Mouse (Mus musculus): ENCODE results near the gene Psmd7. TPM values are rescaled to one million over a fixed set of nuclear protein-coding genes. Genes with fewer than 3 reads are reported as not detected.
A peak's percentile ranks its signal among the peaks of the same experiment; 100 is the strongest.
"Not testable (repeated sequence)": the region's sequence is repeated elsewhere in the genome, so short reads cannot be mapped to it uniquely, and the experiment has no call there.

Psmd7 gene
- 344 and 357 TPM in 2 replicates for polyA plus RNA-seq (2016; fragmentation: Nextera tagmentation; extraction: Ambion mirVana)

- peak; percentile 96 for DNase-seq (ENCODE audit: extremely low spot score, low spot score)
- H3K9me3 ChIP-seq: no peaks in the 10 kb centered on the region
- no peaks in the 10 kb centered on the region for H3K27me3 ChIP-seq (ENCODE audit: poor library complexity, severe bottlenecking)
- H3K4me3 ChIP-seq: peak within 1 kb of the TSS; percentile 97
- H3K4me1 ChIP-seq: peaks cover 17% of the 10 kb centered on the region
- peaks cover 36% of the 10 kb centered on the region for H3K36me3 ChIP-seq (replicated peaks)
- peak within 1 kb of the TSS; percentile 93 for H3K27ac ChIP-seq
- 2% methylated on average over 65 of the region's 65 CpGs for WGBS
Observed at GRCm38 (mm10) chr8:107587995-107588780, at the start of gene Psmd7. Gene Psmd7, minus strand, starts transcription at chr8:107588464.

- Histone ChIP-seq H3K36me3 (replicated peaks) (no peaks in the 10 kb centered on the region), H3K4me1 (0 out of 2 replicates have a peak, but pooled peaks cover 4% of the 10 kb centered on the region), H3K4me3 (no peak overlapping the region), H3K27me3 (ENCODE audit: poor library complexity, severe bottlenecking) (no peaks in the 10 kb centered on the region), H3K9me3 (no peaks in the 10 kb centered on the region), H3K27ac (no peak overlapping the region)
- WGBS: 95% methylated on average over 2 of the region's 2 CpGs
- no peak for DNase-seq (ENCODE audit: extremely low spot score, low spot score)
Observed at GRCm38 (mm10) chr8:107633734-107634133, 45.5 kb upstream of the Psmd7 start.

GRCm38 (mm10) chr8:107629701-107630100 is 41.4 kb upstream of the Psmd7 start:
- Histone ChIP-seq H3K27me3 (ENCODE audit: poor library complexity, severe bottlenecking) (no peaks in the 10 kb centered on the region), H3K4me3 (no peak overlapping the region), H3K27ac (no peak overlapping the region), H3K36me3 (replicated peaks) (no peaks in the 10 kb centered on the region), H3K4me1 (0 out of 2 replicates have a peak, but pooled peaks cover 4% of the 10 kb centered on the region), H3K9me3 (no peaks in the 10 kb centered on the region)
- no peak for DNase-seq (ENCODE audit: extremely low spot score, low spot score)
- WGBS: 68% methylated on average over 11 of the region's 11 CpGs

DNA sequence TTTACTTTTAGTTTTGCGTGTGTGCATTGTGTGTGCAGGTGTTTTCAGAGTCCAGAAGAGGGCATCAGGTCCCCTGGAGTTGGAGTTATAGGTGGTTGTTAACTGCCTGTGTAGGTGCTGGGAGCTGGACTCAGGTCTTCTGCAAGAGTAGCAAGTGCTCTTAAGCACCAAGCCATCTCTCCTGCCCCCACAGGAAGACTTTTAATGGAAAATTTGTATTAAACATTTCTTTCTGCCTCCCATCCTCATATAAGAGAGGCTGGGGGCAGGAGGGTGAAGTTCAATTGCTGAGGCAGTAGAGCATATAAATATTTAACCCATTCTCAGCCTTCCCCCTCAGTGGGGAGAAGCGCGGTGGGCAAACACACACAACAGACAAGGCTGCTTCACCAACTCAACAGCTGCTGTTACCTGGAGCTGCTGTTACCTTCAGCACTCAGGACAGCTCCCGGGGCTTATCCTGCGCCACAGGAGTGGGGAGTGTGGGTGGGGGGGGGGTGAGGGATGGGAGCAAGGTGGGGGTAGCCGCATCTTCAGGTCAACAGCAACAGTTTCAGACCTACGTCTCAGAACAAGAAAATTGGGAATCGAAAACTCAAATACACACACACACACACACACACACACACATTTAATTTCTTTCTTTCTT is 40.4 kb upstream of the Psmd7 start:
- no peaks in the 10 kb centered on the region for H3K9me3 ChIP-seq
- no peak overlapping the region for H3K27ac ChIP-seq
- no peak for DNase-seq (ENCODE audit: extremely low spot score, low spot score)
- H3K36me3 ChIP-seq (replicated peaks): no peaks in the 10 kb centered on the region
- no peak overlapping the region for H3K4me3 ChIP-seq
- H3K27me3 ChIP-seq (ENCODE audit: poor library complexity, severe bottlenecking): no peaks in the 10 kb centered on the region
- 0 out of 2 replicates have a peak, but pooled peaks cover 4% of the 10 kb centered on the region for H3K4me1 ChIP-seq
- 66% methylated on average over 8 of the region's 8 CpGs for WGBS

- Histone ChIP-seq H3K4me3 (no peak overlapping the region), H3K4me1 (0 out of 2 replicates have a peak, but pooled peaks cover 4% of the 10 kb centered on the region), H3K9me3 (no peaks in the 10 kb centered on the region), H3K27ac (no peak overlapping the region), H3K27me3 (ENCODE audit: poor library complexity, severe bottlenecking) (no peaks in the 10 kb centered on the region), H3K36me3 (replicated peaks) (no peaks in the 10 kb centered on the region)
- 90% methylated on average over 9 of the region's 9 CpGs for WGBS
- DNase-seq (ENCODE audit: extremely low spot score, low spot score): no peak
Observed at GRCm38 (mm10) chr8:107627881-107628280, 39.6 kb upstream of the Psmd7 start.

DNA sequence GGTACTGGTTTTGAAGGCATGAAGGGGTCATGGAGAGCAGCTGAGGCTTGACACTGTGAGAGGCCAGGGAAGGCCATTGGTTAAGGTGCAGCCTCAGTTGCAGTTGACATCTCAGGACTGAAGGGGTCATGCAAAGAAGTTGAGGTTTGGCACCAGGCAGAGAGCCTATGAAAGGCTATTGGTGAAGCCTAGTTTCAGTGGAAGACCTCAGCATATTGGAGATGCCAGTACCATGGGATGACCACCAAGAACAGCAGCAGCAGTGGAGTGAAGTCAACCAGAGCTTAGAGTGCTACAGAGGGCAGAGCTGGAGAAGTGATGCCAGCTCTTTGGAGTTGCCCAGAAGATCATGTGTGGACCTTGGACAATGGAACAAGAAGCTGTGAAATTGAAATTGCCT is 36.0 kb upstream of the Psmd7 start:
- not testable (repeated sequence) for H3K9me3 ChIP-seq; H3K27ac ChIP-seq; H3K4me1 ChIP-seq; H3K27me3 ChIP-seq (ENCODE audit: poor library complexity, severe bottlenecking); H3K4me3 ChIP-seq; H3K36me3 ChIP-seq (replicated peaks); DNase-seq (ENCODE audit: extremely low spot score, low spot score)

- Histone ChIP-seq H3K36me3 (replicated peaks) (no peaks in the 10 kb centered on the region), H3K4me3 (no peak overlapping the region), H3K27ac (no peak overlapping the region), H3K4me1 (no peaks in the 10 kb centered on the region), H3K27me3 (ENCODE audit: poor library complexity, severe bottlenecking) (no peaks in the 10 kb centered on the region), H3K9me3 (no peaks in the 10 kb centered on the region)
- no peak for DNase-seq (ENCODE audit: extremely low spot score, low spot score)
- WGBS: 94% methylated on average over 10 of the region's 10 CpGs
Observed at GRCm38 (mm10) chr8:107621930-107622623, 33.8 kb upstream of the Psmd7 start.

DNA sequence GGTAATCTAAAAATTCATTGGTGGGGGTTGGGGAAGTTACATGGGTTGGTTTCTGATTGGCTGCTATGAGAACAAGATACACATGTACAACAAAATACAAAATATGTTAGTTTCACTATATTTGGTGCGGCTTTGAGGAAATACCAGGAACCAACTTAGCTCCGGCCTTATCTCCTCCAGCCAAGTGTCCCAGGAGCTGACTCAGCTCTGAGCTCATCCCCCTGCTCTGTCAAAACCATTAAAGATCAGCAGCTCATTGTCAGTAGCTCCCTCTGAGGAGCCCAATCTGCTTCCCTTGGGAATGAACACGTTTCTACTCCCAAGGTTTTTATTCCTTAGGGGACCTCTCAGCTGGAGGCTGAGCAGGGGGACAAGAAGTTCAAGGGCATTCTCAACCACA is 32.9 kb upstream of the Psmd7 start:
- Histone ChIP-seq H3K4me3 (no peak overlapping the region), H3K9me3 (no peaks in the 10 kb centered on the region), H3K27me3 (ENCODE audit: poor library complexity, severe bottlenecking) (no peaks in the 10 kb centered on the region), H3K4me1 (no peaks in the 10 kb centered on the region), H3K36me3 (replicated peaks) (no peaks in the 10 kb centered on the region), H3K27ac (no peak overlapping the region)
- DNase-seq (ENCODE audit: extremely low spot score, low spot score): no peak
- WGBS: 79% methylated on average over 3 of the region's 3 CpGs

- DNase-seq (ENCODE audit: extremely low spot score, low spot score): no peak
- H3K4me1 ChIP-seq: no peaks in the 10 kb centered on the region
- no peak overlapping the region for H3K4me3 ChIP-seq
- no peaks in the 10 kb centered on the region for H3K36me3 ChIP-seq (replicated peaks)
- H3K27ac ChIP-seq: no peak overlapping the region
- no peaks in the 10 kb centered on the region for H3K27me3 ChIP-seq (ENCODE audit: poor library complexity, severe bottlenecking)
- WGBS: 92% methylated on average over 10 of the region's 10 CpGs
- no peaks in the 10 kb centered on the region for H3K9me3 ChIP-seq
Observed at GRCm38 (mm10) chr8:107618499-107618898, 30.2 kb upstream of the Psmd7 start.

GRCm38 (mm10) chr8:107613411-107613810 is 25.1 kb upstream of the Psmd7 start:
- peaks cover 13% of the 10 kb centered on the region for H3K4me1 ChIP-seq
- 95% methylated on average over 6 of the region's 6 CpGs for whole genome bisulfite sequencing
- DNase-seq (ENCODE audit: extremely low spot score, low spot score): no peak
- H3K4me3 ChIP-seq: no peak overlapping the region
- no peaks in the 10 kb centered on the region for H3K27me3 ChIP-seq (ENCODE audit: poor library complexity, severe bottlenecking)
- H3K9me3 ChIP-seq: no peaks in the 10 kb centered on the region
- H3K27ac ChIP-seq: no peak overlapping the region
- H3K36me3 ChIP-seq (replicated peaks): no peaks in the 10 kb centered on the region

DNA sequence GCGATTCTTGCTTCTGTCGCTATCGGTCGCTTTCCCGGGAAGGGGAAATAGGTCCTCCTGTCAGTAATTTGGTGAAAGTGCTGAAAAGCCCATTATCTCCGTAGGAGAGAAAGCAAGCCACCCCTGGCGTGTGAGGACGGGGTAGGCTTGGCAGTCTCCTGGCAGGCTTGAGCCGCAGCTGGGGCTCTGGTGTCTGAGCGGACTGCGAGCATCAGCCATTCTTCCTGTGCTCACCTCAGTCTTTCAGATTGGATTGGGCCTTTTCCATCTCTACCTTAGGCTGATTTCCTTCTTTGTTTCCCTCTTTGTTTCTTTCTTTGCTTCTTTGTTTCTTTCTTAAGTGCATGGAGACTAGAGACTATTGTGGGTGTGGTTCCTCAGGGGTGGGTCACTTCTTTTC is 22.6 kb upstream of the Psmd7 start:
- no peaks in the 10 kb centered on the region for H3K27me3 ChIP-seq (ENCODE audit: poor library complexity, severe bottlenecking)
- H3K9me3 ChIP-seq: no peaks in the 10 kb centered on the region
- no peak overlapping the region for H3K4me3 ChIP-seq
- H3K4me1 ChIP-seq: peaks cover 24% of the 10 kb centered on the region
- no peaks in the 10 kb centered on the region for H3K36me3 ChIP-seq (replicated peaks)
- H3K27ac ChIP-seq: no peak overlapping the region
- no peak for DNase-seq (ENCODE audit: extremely low spot score, low spot score)
- 43% methylated on average over 11 of the region's 11 CpGs for WGBS

- no peak for DNase-seq (ENCODE audit: extremely low spot score, low spot score)
Observed at GRCm38 (mm10) chr8:107608751-107609150, 20.5 kb upstream of the Psmd7 start.

GRCm38 (mm10) chr8:107603026-107603425 is 14.8 kb upstream of the Psmd7 start:
- Histone ChIP-seq H3K4me3 (no peak overlapping the region), H3K36me3 (replicated peaks) (no peaks in the 10 kb centered on the region), H3K27ac (no peak overlapping the region), H3K9me3 (no peaks in the 10 kb centered on the region), H3K27me3 (ENCODE audit: poor library complexity, severe bottlenecking) (peaks cover 5% of the 10 kb centered on the region; the same call in 1 of the 2 replicates), H3K4me1 (peaks cover 7% of the 10 kb centered on the region)
- WGBS: 7% methylated on average over 7 of the region's 7 CpGs
- peak; percentile 52 for DNase-seq (ENCODE audit: extremely low spot score, low spot score)

More at GRCm38 (mm10) chr8:107608751-107609150, 20.5 kb upstream of the Psmd7 start:
- peaks cover 24% of the 10 kb centered on the region for H3K4me1 ChIP-seq
- no peaks in the 10 kb centered on the region for H3K9me3 ChIP-seq
- peaks cover 1% of the 10 kb centered on the region; the same call in 1 of the 2 replicates for H3K27me3 ChIP-seq (ENCODE audit: poor library complexity, severe bottlenecking)
- WGBS: 77% methylated on average over 7 of the region's 7 CpGs
- no peaks in the 10 kb centered on the region for H3K36me3 ChIP-seq (replicated peaks)
- no peak overlapping the region for H3K4me3 ChIP-seq
- H3K27ac ChIP-seq: no peak overlapping the region

All from forebrain, embryonic 10.5 days (tissue).